Mouse (Mus musculus): ENCODE results near the gene Grem2. TPM values are rescaled to one million over a fixed set of nuclear protein-coding genes. Genes with fewer than 3 reads are reported as not detected.
A peak's percentile ranks its signal among the peaks of the same experiment; 100 is the strongest.

Grem2 gene
- polyA plus RNA-seq (2015; fragmentation: Nextera tagmentation; extraction: Ambion mirVana): 2.0 and 2.8 TPM in 2 replicates

- Histone ChIP-seq H3K27me3 (no peaks in the 10 kb centered on the region; the same call in none of the 2 replicates), H3K4me3 (peak within 1 kb of the TSS; percentile 52), H3K36me3 (no peaks in the 10 kb centered on the region), H3K27ac (no peak within 1 kb of the TSS), H3K4me2 (peak within 1 kb of the TSS; percentile 78), H3K9me3 (no peaks in the 10 kb centered on the region), H3K9ac (peak within 1 kb of the TSS; percentile 66), H3K4me1 (peaks cover 9% of the 10 kb centered on the region)
- 3% methylated on average over 30 of the region's 30 CpGs for WGBS
- peak; percentile 72; the same call in 1 of the 2 replicates for ATAC-seq (ENCODE audit: insufficient number of reproducible peaks, insufficient read depth, low FRiP score, low TSS enrichment, low read depth)
Measured at GRCm38 (mm10) chr1:174921298-174921955, at the start of gene Grem2. Gene Grem2, minus strand, starts transcription at chr1:174921819.

GRCm38 (mm10) chr1:174959837-174960236 lies 38.2 kb upstream of the Grem2 start:
- Histone ChIP-seq H3K9me3 (no peaks in the 10 kb centered on the region), H3K4me2 (no peak overlapping the region), H3K27ac (no peak overlapping the region), H3K9ac (no peak overlapping the region), H3K36me3 (no peaks in the 10 kb centered on the region), H3K4me1 (no peaks in the 10 kb centered on the region), H3K4me3 (no peak overlapping the region), H3K27me3 (no peaks in the 10 kb centered on the region)
- WGBS: 93% methylated on average over 3 of the region's 3 CpGs
- ATAC-seq (ENCODE audit: insufficient number of reproducible peaks, insufficient read depth, low FRiP score, low TSS enrichment, low read depth): no peak

GRCm38 (mm10) chr1:174931003-174931619 lies 9.5 kb upstream of the Grem2 start:
- Histone ChIP-seq H3K9ac (no peak overlapping the region), H3K4me1 (no peaks in the 10 kb centered on the region), H3K4me2 (no peak overlapping the region), H3K27ac (no peak overlapping the region), H3K27me3 (no peaks in the 10 kb centered on the region), H3K9me3 (no peaks in the 10 kb centered on the region), H3K4me3 (no peak overlapping the region), H3K36me3 (no peaks in the 10 kb centered on the region)
- no peak for ATAC-seq (ENCODE audit: insufficient number of reproducible peaks, insufficient read depth, low FRiP score, low TSS enrichment, low read depth)
- WGBS: 80% methylated on average over 3 of the region's 3 CpGs

- Histone ChIP-seq H3K4me2 (no peak overlapping the region), H3K27me3 (no peaks in the 10 kb centered on the region), H3K27ac (no peak overlapping the region), H3K9me3 (no peaks in the 10 kb centered on the region), H3K36me3 (no peaks in the 10 kb centered on the region), H3K9ac (no peak overlapping the region), H3K4me3 (no peak overlapping the region), H3K4me1 (no peaks in the 10 kb centered on the region)
- WGBS: 85% methylated on average over 7 of the region's 7 CpGs
- ATAC-seq (ENCODE audit: insufficient number of reproducible peaks, insufficient read depth, low FRiP score, low TSS enrichment, low read depth): no peak
Measured at GRCm38 (mm10) chr1:174929459-174930181, 8.0 kb upstream of the Grem2 start.

- H3K9me3 ChIP-seq: no peaks in the 10 kb centered on the region
- no peak overlapping the region for H3K4me2 ChIP-seq
- H3K36me3 ChIP-seq: no peaks in the 10 kb centered on the region
- H3K4me3 ChIP-seq: no peak overlapping the region
- ATAC-seq (ENCODE audit: insufficient number of reproducible peaks, insufficient read depth, low FRiP score, low TSS enrichment, low read depth): no peak
- H3K27ac ChIP-seq: no peak overlapping the region
- no peak overlapping the region for H3K9ac ChIP-seq
- peaks cover 9% of the 10 kb centered on the region for H3K4me1 ChIP-seq
- whole genome bisulfite sequencing: 87% methylated on average over 4 of the region's 4 CpGs
- no peaks in the 10 kb centered on the region; the same call in none of the 2 replicates for H3K27me3 ChIP-seq
Measured at GRCm38 (mm10) chr1:174918949-174919348, 2.7 kb downstream of the Grem2 start.

- Histone ChIP-seq H3K4me2 (no peak overlapping the region), H3K9ac (no peak overlapping the region), H3K4me1 (peaks cover 9% of the 10 kb centered on the region), H3K27ac (no peak overlapping the region), H3K9me3 (no peaks in the 10 kb centered on the region), H3K27me3 (no peaks in the 10 kb centered on the region; the same call in none of the 2 replicates), H3K36me3 (no peaks in the 10 kb centered on the region), H3K4me3 (no peak overlapping the region)
- WGBS: 76% methylated on average over 5 of the region's 5 CpGs
- no peak for ATAC-seq (ENCODE audit: insufficient number of reproducible peaks, insufficient read depth, low FRiP score, low TSS enrichment, low read depth)
Measured at GRCm38 (mm10) chr1:174918236-174918870, 3.3 kb downstream of the Grem2 start.

GRCm38 (mm10) chr1:174909834-174910233 lies 11.8 kb downstream of the Grem2 start:
- no peak for ATAC-seq (ENCODE audit: insufficient number of reproducible peaks, insufficient read depth, low FRiP score, low TSS enrichment, low read depth)
- Histone ChIP-seq H3K4me2 (no peak overlapping the region), H3K9me3 (no peaks in the 10 kb centered on the region), H3K27me3 (no peaks in the 10 kb centered on the region), H3K27ac (no peak overlapping the region), H3K4me3 (no peak overlapping the region), H3K36me3 (no peaks in the 10 kb centered on the region), H3K4me1 (no peaks in the 10 kb centered on the region), H3K9ac (no peak overlapping the region)
- 59% methylated on average over 3 of the region's 3 CpGs for WGBS

- H3K36me3 ChIP-seq: no peaks in the 10 kb centered on the region
- no peak overlapping the region for H3K4me2 ChIP-seq
- H3K9me3 ChIP-seq: no peaks in the 10 kb centered on the region
- H3K27ac ChIP-seq: no peak overlapping the region; the same call in 1 of the 2 replicates
- H3K4me1 ChIP-seq: no peaks in the 10 kb centered on the region
- no peak for ATAC-seq (ENCODE audit: insufficient number of reproducible peaks, insufficient read depth, low FRiP score, low TSS enrichment, low read depth)
- no peak overlapping the region for H3K9ac ChIP-seq
- 87% methylated on average over 5 of the region's 5 CpGs for WGBS
- no peak overlapping the region for H3K4me3 ChIP-seq
- no peaks in the 10 kb centered on the region for H3K27me3 ChIP-seq
Measured at GRCm38 (mm10) chr1:174908232-174908631, 13.4 kb downstream of the Grem2 start.

- no peak for ATAC-seq (ENCODE audit: insufficient number of reproducible peaks, insufficient read depth, low FRiP score, low TSS enrichment, low read depth)
- no peaks in the 10 kb centered on the region for H3K4me1 ChIP-seq
- no peak overlapping the region for H3K4me2 ChIP-seq
- H3K9me3 ChIP-seq: no peaks in the 10 kb centered on the region
- 80% methylated on average over 5 of the region's 5 CpGs for WGBS
- H3K4me3 ChIP-seq: no peak overlapping the region
- no peaks in the 10 kb centered on the region for H3K36me3 ChIP-seq
- no peak overlapping the region for H3K27ac ChIP-seq
- no peak overlapping the region for H3K9ac ChIP-seq
- no peaks in the 10 kb centered on the region for H3K27me3 ChIP-seq
Measured at GRCm38 (mm10) chr1:174907637-174908036, 14.0 kb downstream of the Grem2 start.

GRCm38 (mm10) chr1:174902755-174903154 lies 18.9 kb downstream of the Grem2 start:
- Histone ChIP-seq H3K9me3 (no peaks in the 10 kb centered on the region), H3K36me3 (no peaks in the 10 kb centered on the region), H3K27me3 (no peaks in the 10 kb centered on the region), H3K4me2 (no peak overlapping the region), H3K4me3 (no peak overlapping the region), H3K9ac (no peak overlapping the region), H3K4me1 (no peaks in the 10 kb centered on the region), H3K27ac (no peak overlapping the region)
- 0 out of 2 replicates have a peak, but pooled peaks have one; percentile 43 for ATAC-seq (ENCODE audit: insufficient number of reproducible peaks, insufficient read depth, low FRiP score, low TSS enrichment, low read depth)
- 25% methylated on average over 1 of the region's 1 CpGs for WGBS

- Histone ChIP-seq H3K27ac (no peak overlapping the region), H3K9ac (no peak overlapping the region), H3K27me3 (no peaks in the 10 kb centered on the region), H3K9me3 (no peaks in the 10 kb centered on the region), H3K36me3 (no peaks in the 10 kb centered on the region), H3K4me2 (no peak overlapping the region), H3K4me3 (no peak overlapping the region), H3K4me1 (peaks cover 12% of the 10 kb centered on the region)
- no peak for ATAC-seq (ENCODE audit: insufficient number of reproducible peaks, insufficient read depth, low FRiP score, low TSS enrichment, low read depth)
- 79% methylated on average over 7 of the region's 7 CpGs for WGBS
Measured at GRCm38 (mm10) chr1:174892471-174892870, 29.1 kb downstream of the Grem2 start.

All from embryonic facial prominence, embryonic 13.5 days (tissue).